Mouse (Mus musculus) intestine, embryonic 16.5 days (tissue): ENCODE results near the gene Lpar1. TPM values are rescaled to one million over a fixed set of nuclear protein-coding genes. Genes with fewer than 3 reads are reported as not detected.

ENCODE experiments used
- ATAC-seq: fragments of 200-750 bp; cut with Nextera tagmentation; 2 replicates; pipeline ENCODE4 v1.8.0; 2017; ENCODE audit warnings: moderate TSS enrichment, moderate library complexity
- H3K27ac ChIP-seq: fragments of 300-500 bp; sonication (generic); 2 replicates; pipeline ENCODE4 v1.5.1; 2014; ENCODE audit warnings: mild to moderate bottlenecking, low read length
- H3K27me3 ChIP-seq: fragments of 300-500 bp; sonication (generic); replicated peaks from 2 replicates; pipeline ENCODE4 v1.6.1; 2014; ENCODE audit warnings: low read length, control low read depth, mixed read lengths; ENCODE audit not compliant: control insufficient read depth, insufficient read depth
- H3K36me3 ChIP-seq: fragments of 300-500 bp; sonication (generic); 2 replicates; pipeline ENCODE4 v1.6.1; 2014; ENCODE audit warnings: low read length, control low read depth; ENCODE audit not compliant: control insufficient read depth, insufficient read depth
- H3K4me1 ChIP-seq: fragments of 300-500 bp; sonication (generic); 2 replicates; pipeline ENCODE4 v1.6.1; 2014; ENCODE audit warnings: low read length, control low read depth, mixed read lengths; ENCODE audit not compliant: control insufficient read depth, insufficient read depth
- H3K4me2 ChIP-seq: fragments of 300-500 bp; sonication (generic); 2 replicates; pipeline ENCODE4 v1.6.1; 2014; ENCODE audit warnings: low read depth, low read length, control low read depth
- H3K4me3 ChIP-seq: fragments of 300-500 bp; sonication (generic); 2 replicates; pipeline ENCODE4 v1.5.1; 2014; ENCODE audit warnings: mild to moderate bottlenecking, low read length
- H3K9ac ChIP-seq: fragments of 300-500 bp; sonication (generic); 2 replicates; pipeline ENCODE4 v1.6.1; 2014; ENCODE audit warnings: low read depth, low read length
- H3K9me3 ChIP-seq: fragments of 300-500 bp; sonication (generic); 2 replicates; pipeline ENCODE4 v1.6.1; 2016; ENCODE audit warnings: low read length, control low read depth; ENCODE audit not compliant: control insufficient read depth
- WGBS: fragments of 180-500 bp; shearing (Covaris S2); extraction: QIAGEN DNeasy Blood & Tissue Kit; methylation state at CpG from one replicate; pipeline ENCODE4 v1.1.7; 2014; 5-methylcytosine and 5-hydroxymethylcytosine counted together
- polyA plus RNA-seq: library from polyadenylated mRNA; unstranded; fragments of >200 nt; fragmentation: Nextera tagmentation; extraction: Ambion mirVana; gene quantifications from 2 replicates; pipeline ENCODE4 v1.2.1, GENCODE M21; 2015

The Lpar1 gene
- polyA plus RNA-seq, 1 experiment from 2014 or later: 54.1 TPM

DNA sequence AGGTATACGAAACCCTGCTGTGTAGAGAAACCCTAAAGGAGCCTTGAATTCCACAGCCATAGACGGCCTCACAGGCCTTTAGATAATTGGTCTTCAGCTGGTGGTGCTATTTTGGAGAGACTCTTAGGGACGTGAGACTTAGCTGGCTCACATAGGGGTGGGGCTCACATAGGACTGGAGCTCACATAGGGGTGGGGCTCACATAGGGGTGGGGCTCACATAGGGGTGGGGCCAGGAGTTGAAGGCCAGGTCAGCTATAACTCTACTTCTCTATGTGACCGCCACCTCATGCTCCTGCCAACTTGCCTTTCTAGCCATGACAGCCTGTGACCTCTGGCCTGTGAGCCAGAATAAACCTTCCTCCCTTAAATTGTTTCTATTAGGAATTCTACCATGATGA, 63.3 kb downstream of the Lpar1 start:
- no peak overlapping the region for H3K4me3 ChIP-seq
- no peak overlapping the region for H3K9ac ChIP-seq
- no peaks in the 10 kb centered on the region for H3K27me3 ChIP-seq
- peak; percentile 67; the same call in 1 of the 2 replicates for ATAC-seq
- H3K4me2 ChIP-seq: no peak overlapping the region
- H3K9me3 ChIP-seq: no peaks in the 10 kb centered on the region
- peaks cover 6% of the 10 kb centered on the region for H3K4me1 ChIP-seq
- no peak overlapping the region for H3K27ac ChIP-seq
- H3K36me3 ChIP-seq: 0 out of 2 replicates have a peak, but pooled peaks cover 6% of the 10 kb centered on the region
- WGBS: 83% methylated on average over 4 of the region's 4 CpGs

DNA sequence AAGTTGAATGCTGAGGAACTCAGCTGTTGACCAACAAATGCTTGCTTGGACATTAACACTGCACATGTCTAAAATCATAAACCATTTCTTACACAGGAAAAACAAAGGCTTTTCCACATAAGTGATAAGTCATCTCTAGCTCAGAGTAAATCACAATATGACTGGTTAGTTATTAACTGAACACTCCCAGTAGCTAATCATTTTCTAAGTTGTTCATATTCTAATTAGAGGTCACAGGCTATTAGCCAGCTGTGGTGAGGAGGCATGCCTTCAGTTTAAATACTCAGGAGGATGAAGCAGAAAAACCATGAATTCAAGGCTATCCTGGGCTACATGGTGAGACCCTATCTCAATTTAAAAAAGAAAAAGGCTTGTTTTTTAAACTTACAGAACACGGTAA, 75.1 kb downstream of the Lpar1 start:
- Histone ChIP-seq H3K4me3 (no peak overlapping the region), H3K9me3 (0 out of 2 replicates have a peak, but pooled peaks cover 4% of the 10 kb centered on the region), H3K27ac (no peak overlapping the region), H3K4me1 (0 out of 2 replicates have a peak, but pooled peaks cover 2% of the 10 kb centered on the region), H3K36me3 (peaks cover 5% of the 10 kb centered on the region), H3K27me3 (no peaks in the 10 kb centered on the region), H3K4me2 (no peak overlapping the region), H3K9ac (no peak overlapping the region)
- WGBS: 94% methylated on average over 1 of the region's 1 CpGs
- ATAC-seq: peak; percentile 81

DNA sequence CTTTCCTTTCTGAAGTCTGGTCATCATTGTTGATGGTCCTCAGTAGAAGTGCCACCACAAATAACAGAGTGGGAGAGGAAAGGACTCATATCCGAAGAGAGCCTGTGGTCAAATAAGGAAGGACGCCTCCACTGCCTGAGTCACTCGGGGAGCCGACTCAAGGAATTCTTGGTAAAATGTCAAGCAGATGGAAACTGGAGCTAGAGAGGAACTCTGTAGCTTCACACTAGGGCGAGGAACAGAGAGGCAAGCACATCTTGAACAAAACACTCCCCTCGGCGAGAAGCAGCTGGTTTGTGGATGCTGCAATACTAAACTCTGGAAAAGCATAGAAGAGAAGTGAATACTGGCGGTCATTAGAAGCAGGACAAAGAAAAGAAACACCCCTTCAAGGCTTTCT, 76.0 kb downstream of the Lpar1 start:
- 94% methylated on average over 8 of the region's 8 CpGs for WGBS
- H3K36me3 ChIP-seq: no peaks in the 10 kb centered on the region

DNA sequence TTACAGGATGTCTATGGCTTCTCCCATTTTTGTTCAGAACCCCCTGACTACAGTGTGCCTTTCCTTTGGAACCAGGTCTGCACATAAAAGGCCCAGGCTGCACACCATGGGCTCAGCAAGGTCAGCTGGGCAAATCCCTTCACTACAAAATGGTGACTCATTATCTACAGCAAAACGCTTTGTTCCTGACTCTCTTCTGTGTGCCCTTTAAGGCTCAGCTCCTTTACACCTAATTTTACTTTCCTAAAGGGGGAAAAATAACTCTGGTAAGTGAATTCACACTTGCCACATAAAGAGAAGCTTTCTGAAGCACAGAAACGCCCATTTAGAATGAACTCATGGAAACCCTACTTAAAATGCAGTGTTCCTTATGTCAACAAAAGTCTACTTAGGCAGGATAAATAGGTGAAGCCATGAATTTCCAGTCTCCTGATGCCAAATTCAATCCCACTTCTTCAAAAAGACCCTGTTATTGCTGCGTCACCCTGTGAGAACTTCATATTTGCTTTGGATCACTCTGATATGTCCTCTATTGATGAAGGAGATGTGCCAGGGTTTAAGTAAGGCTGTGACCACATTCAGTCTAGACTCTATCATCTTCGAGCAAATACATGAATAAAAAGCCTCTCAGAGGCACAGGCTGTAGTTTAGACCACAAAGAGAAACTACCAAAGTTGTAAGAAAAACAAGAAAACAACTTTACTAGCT, 82.3 kb downstream of the Lpar1 start:
- Histone ChIP-seq H3K27ac (no peak overlapping the region), H3K9me3 (no peaks in the 10 kb centered on the region), H3K4me3 (no peak overlapping the region), H3K9ac (no peak overlapping the region), H3K27me3 (no peaks in the 10 kb centered on the region), H3K4me1 (no peaks in the 10 kb centered on the region), H3K36me3 (no peaks in the 10 kb centered on the region), H3K4me2 (no peak overlapping the region)
- WGBS: 69% methylated on average over 4 of the region's 4 CpGs
- no peak for ATAC-seq

More for the DNA sequence above, 76.0 kb downstream of the Lpar1 start:
- Histone ChIP-seq H3K27me3 (no peaks in the 10 kb centered on the region), H3K9ac (no peak overlapping the region), H3K4me2 (no peak overlapping the region), H3K27ac (no peak overlapping the region), H3K4me1 (0 out of 2 replicates have a peak, but pooled peaks cover 2% of the 10 kb centered on the region), H3K4me3 (no peak overlapping the region), H3K9me3 (no peaks in the 10 kb centered on the region)
- ATAC-seq: no peak

DNA sequence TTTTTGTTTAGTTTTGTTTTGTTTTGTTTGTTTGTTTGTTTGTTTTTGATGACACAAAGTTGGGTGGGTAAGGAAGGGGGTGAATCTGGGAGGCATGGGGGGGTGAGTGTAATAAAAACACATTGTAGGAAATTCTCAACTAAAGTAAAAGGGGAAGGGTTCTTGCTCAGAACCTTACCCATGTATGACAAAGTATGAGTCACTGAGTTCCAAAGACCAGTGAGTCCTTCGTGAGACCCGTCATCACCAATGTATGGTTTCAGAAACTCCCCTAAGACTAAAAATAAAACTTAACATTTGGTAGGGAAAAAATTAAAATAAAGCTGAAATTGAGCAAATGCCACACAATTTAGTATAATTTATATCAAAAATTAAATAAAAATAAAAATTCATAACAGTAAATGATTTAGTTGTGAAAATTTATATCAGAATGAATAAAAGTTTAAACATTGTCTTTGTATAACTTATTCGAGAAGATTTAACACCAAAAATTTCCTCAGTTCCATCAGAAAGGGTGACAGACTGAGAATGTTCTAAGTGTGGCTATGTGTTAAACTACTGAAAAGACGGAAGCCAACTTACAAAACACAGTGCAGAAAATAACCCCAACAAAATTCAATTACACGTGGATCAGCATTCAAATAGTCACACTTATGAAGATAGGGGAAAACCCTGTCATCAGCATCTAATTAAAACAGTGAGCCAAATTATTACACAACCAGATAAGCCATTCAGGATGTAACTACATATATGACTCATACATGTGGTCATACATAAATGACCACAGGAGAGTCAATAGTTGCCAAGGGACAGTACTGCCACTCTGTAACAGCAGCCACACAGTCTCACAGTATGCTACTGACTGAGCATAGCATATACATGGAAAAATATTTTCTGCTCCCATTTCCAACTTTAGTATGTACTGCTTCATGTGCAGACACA, 83.8 kb downstream of the Lpar1 start:
- Histone ChIP-seq H3K9ac (no peak overlapping the region), H3K36me3 (no peaks in the 10 kb centered on the region), H3K27me3 (no peaks in the 10 kb centered on the region), H3K4me2 (no peak overlapping the region), H3K27ac (no peak overlapping the region), H3K9me3 (no peaks in the 10 kb centered on the region), H3K4me3 (no peak overlapping the region), H3K4me1 (no peaks in the 10 kb centered on the region)
- WGBS: 91% methylated on average over 5 of the region's 5 CpGs
- ATAC-seq: no peak

DNA sequence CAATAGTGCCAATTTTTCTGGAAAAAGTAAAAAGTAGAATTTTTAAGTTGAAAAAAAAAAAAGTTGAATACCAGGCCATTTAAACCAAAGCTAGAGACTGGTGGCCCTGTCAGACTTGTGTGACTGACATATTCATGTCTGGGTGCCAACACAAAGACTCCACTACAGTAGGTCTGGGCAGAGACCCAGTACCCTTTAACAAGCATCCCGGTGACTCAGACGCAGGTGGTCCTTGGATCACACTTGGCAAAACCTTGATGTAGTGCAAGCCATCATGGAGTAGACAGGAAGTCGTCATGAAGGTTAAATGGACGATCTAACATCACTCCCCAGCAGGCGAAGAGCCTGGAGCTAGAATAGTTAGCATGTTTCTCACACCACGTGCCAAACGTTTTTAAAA, 84.7 kb downstream of the Lpar1 start:
- no peak for ATAC-seq
- 79% methylated on average over 7 of the region's 7 CpGs for WGBS
- Histone ChIP-seq H3K4me1 (no peaks in the 10 kb centered on the region), H3K9me3 (no peaks in the 10 kb centered on the region), H3K4me3 (no peak overlapping the region), H3K27me3 (no peaks in the 10 kb centered on the region), H3K4me2 (no peak overlapping the region), H3K9ac (no peak overlapping the region), H3K36me3 (no peaks in the 10 kb centered on the region), H3K27ac (no peak overlapping the region)

DNA sequence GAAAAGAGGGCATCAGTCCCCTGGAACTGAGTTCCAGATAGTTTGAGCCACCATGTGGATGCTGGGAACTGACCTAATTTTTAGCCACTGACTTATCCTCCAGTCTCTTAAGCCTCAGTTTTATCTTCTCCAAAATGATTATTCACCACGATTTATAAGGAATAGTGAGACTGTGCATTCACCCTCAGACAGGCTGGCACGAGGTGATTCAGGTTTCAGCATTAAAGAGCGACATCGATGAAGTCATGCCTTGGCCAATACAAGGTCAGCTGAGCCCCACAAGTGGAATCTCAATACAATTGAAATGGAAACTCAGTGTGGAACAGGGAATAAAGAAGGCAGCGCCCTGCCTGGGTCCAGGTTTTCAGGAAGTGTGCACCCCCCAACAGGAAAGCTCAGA, 88.1 kb downstream of the Lpar1 start:
- 93% methylated on average over 5 of the region's 5 CpGs for WGBS
- Histone ChIP-seq H3K9ac (no peak overlapping the region), H3K36me3 (no peaks in the 10 kb centered on the region), H3K27me3 (no peaks in the 10 kb centered on the region), H3K4me2 (no peak overlapping the region), H3K4me1 (peaks cover 5% of the 10 kb centered on the region; the same call in 1 of the 2 replicates), H3K4me3 (no peak overlapping the region), H3K9me3 (no peaks in the 10 kb centered on the region), H3K27ac (no peak overlapping the region)
- ATAC-seq: no peak

DNA sequence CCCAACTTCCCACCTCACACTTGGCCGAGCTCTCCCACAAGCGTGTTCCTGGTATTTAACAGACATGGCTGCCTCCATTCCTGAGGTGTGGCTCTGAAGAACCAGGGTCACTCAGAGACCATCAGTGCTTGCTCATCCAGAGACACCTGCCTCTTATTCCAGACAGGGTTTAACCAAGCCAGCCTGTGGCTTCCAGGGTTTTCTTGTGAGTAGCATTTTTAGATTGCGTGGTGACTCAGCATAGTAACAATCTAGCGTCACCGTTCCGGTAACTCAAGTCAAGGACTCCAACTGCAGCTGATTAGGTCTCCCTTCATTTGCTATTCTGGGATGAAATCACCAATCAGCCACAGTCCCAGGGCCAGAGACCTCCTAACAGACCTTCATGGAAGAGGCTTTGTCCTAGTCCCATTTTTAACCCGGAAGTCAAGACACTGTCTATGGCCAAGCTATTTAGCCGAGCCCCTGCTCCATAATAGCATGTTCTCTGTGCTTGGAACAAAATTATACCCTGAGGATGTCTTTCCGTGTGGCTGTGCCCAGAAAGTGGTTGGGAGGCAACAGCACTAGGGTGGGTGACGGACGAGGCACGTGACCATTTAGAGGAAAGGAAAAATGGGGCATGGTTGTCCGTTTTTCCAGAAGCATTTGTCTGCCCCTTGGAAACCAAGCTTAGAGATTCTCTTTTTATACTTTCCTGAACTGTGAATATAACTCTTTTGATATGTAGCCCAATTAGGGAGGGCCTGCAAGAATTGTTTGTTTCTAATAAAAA, 89.1 kb downstream of the Lpar1 start:
- ATAC-seq: no peak
- H3K27ac ChIP-seq: no peak overlapping the region
- H3K4me1 ChIP-seq: peaks cover 5% of the 10 kb centered on the region; the same call in 1 of the 2 replicates
- no peaks in the 10 kb centered on the region; the same call in 1 of the 2 replicates for H3K36me3 ChIP-seq
- no peaks in the 10 kb centered on the region for H3K27me3 ChIP-seq
- no peaks in the 10 kb centered on the region for H3K9me3 ChIP-seq
- H3K9ac ChIP-seq: no peak overlapping the region
- 90% methylated on average over 13 of the region's 13 CpGs for WGBS
- no peak overlapping the region for H3K4me2 ChIP-seq
- no peak overlapping the region for H3K4me3 ChIP-seq

DNA sequence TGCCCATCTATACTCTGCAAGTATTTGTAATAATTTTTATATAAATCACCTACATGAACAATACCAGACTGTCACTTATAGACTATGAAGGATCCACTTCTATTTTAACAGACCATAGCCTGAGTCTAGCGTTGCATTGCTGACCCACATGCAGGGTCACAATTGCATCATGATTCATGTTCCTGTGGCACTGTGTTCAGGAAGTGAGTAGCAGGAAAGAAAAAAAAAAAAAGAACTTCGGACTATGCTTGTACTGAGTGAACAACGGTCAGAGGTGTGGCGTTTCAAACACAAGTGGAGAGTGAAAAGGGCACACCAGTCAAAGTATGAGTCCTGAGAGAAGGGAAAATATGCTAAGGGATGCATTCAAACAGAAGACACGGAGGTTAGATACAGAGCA, 90.7 kb downstream of the Lpar1 start:
- H3K4me2 ChIP-seq: no peak overlapping the region
- H3K36me3 ChIP-seq: no peaks in the 10 kb centered on the region; the same call in 1 of the 2 replicates
- H3K9ac ChIP-seq: no peak overlapping the region
- H3K27me3 ChIP-seq: no peaks in the 10 kb centered on the region
- no peak overlapping the region for H3K4me3 ChIP-seq
- H3K4me1 ChIP-seq: peaks cover 5% of the 10 kb centered on the region; the same call in 1 of the 2 replicates
- ATAC-seq: peak; percentile 87
- 67% methylated on average over 5 of the region's 5 CpGs for WGBS
- no peaks in the 10 kb centered on the region for H3K9me3 ChIP-seq
- no peak overlapping the region for H3K27ac ChIP-seq
